Mouse (Mus musculus): ENCODE measurements around the gene Rhoh.

DNA sequence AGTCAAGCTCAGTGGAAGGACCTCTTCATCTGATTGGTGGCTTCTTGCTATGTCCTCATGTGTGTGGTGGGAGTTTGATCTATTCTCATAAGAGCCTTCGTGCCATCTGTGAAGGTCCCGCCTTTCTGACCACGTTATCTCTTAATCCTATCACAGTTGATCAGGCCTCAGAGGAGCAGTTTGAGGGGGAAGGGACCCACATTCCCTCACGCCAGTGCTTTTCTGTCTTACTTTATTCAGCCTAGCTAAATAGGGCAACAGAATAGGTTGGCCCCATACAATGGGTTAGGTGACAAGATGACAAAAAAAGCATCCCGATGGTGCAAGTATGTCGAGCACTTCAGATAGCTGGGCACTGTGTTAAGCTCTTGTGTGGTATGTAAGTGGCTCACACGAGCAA is 34.8 kb downstream of the Rhoh start:
- TF ChIP-seq POLR2A (IDR thresholded peaks at IDR 0.05; ENCODE audit: low read depth, low read length) (no peak), CTCF (IDR thresholded peaks at IDR 0.05; ENCODE audit: extremely low read depth, insufficient read length, insufficient replicate concordance, low read depth, low read length) (no peak)
